Mouse (Mus musculus) limb, embryonic 11.5 days (tissue): ENCODE measurements around the gene Nppa. TPM values are rescaled to one million over a fixed set of nuclear protein-coding genes. Genes with fewer than 3 reads are reported as not detected.

Experiments
- ATAC-seq: fragments of 200-750 bp; cut with Nextera tagmentation; 2 replicates; pipeline ENCODE4 v1.8.0; 2017; ENCODE audit warnings: low read depth; ENCODE audit not compliant: insufficient number of reproducible peaks, low FRiP score, low TSS enrichment
- DNase-seq: peaks from one replicate; pipeline ENCODE4 v3.0.0-alpha.2; 2015; ENCODE audit warnings: low spot score
- H3K27ac ChIP-seq: fragments of 300-500 bp; sonication (generic); replicated peaks from 2 replicates; pipeline ENCODE4 v1.5.1; 2014; ENCODE audit warnings: low read depth, mild to moderate bottlenecking, low read length
- H3K27me3 ChIP-seq: fragments of 300-500 bp; sonication (generic); 2 replicates; pipeline ENCODE4 v1.6.1; 2014; ENCODE audit warnings: mild to moderate bottlenecking, low read length, mixed read lengths; ENCODE audit not compliant: control insufficient read depth, insufficient read depth
- H3K36me3 ChIP-seq: fragments of 300-500 bp; sonication (generic); 2 replicates; pipeline ENCODE4 v1.6.1; 2014; ENCODE audit warnings: mild to moderate bottlenecking, low read length, moderate library complexity, mixed read lengths; ENCODE audit not compliant: control insufficient read depth, insufficient read depth
- H3K4me1 ChIP-seq: fragments of 300-500 bp; sonication (generic); 2 replicates; pipeline ENCODE4 v1.6.1; 2014; ENCODE audit warnings: low read length, mixed read lengths; ENCODE audit not compliant: control insufficient read depth, insufficient read depth
- H3K4me2 ChIP-seq: fragments of 300-500 bp; sonication (generic); 2 replicates; pipeline ENCODE4 v1.6.1; 2014; ENCODE audit warnings: low read depth, mild to moderate bottlenecking, moderate library complexity; ENCODE audit not compliant: severe bottlenecking
- H3K4me3 ChIP-seq: fragments of 300-500 bp; sonication (generic); 2 replicates; pipeline ENCODE4 v1.5.1; 2014; ENCODE audit warnings: low read depth, low read length
- H3K9ac ChIP-seq: fragments of 300-500 bp; sonication (generic); 2 replicates; pipeline ENCODE4 v1.6.1; 2014; ENCODE audit warnings: mild to moderate bottlenecking, low read length
- H3K9me3 ChIP-seq: fragments of 300-500 bp; sonication (generic); 2 replicates; pipeline ENCODE4 v1.6.1; 2016; ENCODE audit warnings: low read length; ENCODE audit not compliant: control insufficient read depth
- WGBS: fragments of 180-500 bp; shearing (Covaris S2); extraction: QIAGEN DNeasy Blood & Tissue Kit; methylation state at CpG from one replicate; pipeline ENCODE4 v1.1.7; 2014; 5-methylcytosine and 5-hydroxymethylcytosine counted together
- polyA plus RNA-seq: library from polyadenylated mRNA; unstranded; fragments of >200 nt; fragmentation: Nextera tagmentation; extraction: Ambion mirVana; gene quantifications from 2 replicates; pipeline ENCODE4 v1.2.1, GENCODE M21; 2014

The Nppa gene
- polyA plus RNA-seq, 1 experiment from 2014 or later: 2.0 TPM

GRCm38 (mm10) chr4:148001013-148001789, 679 bp downstream of the Nppa start:
- Histone ChIP-seq H3K27ac (no peak overlapping the region), H3K9me3 (no peaks in the 10 kb centered on the region), H3K9ac (peak overlapping the region; percentile 12; the same call in 1 of the 2 replicates), H3K36me3 (peaks cover 4% of the 10 kb centered on the region), H3K4me2 (no peak overlapping the region), H3K4me1 (peaks cover 5% of the 10 kb centered on the region; the same call in 1 of the 2 replicates), H3K27me3 (no peaks in the 10 kb centered on the region), H3K4me3 (no peak overlapping the region)
- no peak for DNase-seq
- ATAC-seq: no peak
- 83% methylated on average over 17 of the region's 17 CpGs for WGBS

GRCm38 (mm10) chr4:148001866-148002265, 1.3 kb downstream of the Nppa start:
- no peak for ATAC-seq
- H3K9me3 ChIP-seq: no peaks in the 10 kb centered on the region
- H3K4me2 ChIP-seq: no peak overlapping the region
- peaks cover 7% of the 10 kb centered on the region for H3K36me3 ChIP-seq
- H3K4me1 ChIP-seq: peaks cover 5% of the 10 kb centered on the region; the same call in 1 of the 2 replicates
- DNase-seq: peak; percentile 32
- no peaks in the 10 kb centered on the region for H3K27me3 ChIP-seq
- H3K27ac ChIP-seq: no peak overlapping the region
- no peak overlapping the region for H3K9ac ChIP-seq
- 48% methylated on average over 8 of the region's 8 CpGs for WGBS
- H3K4me3 ChIP-seq: no peak overlapping the region

GRCm38 (mm10) chr4:148004361-148004760, 3.8 kb downstream of the Nppa start:
- no peak overlapping the region for H3K9ac ChIP-seq
- H3K27me3 ChIP-seq: no peaks in the 10 kb centered on the region
- no peak overlapping the region for H3K27ac ChIP-seq
- H3K9me3 ChIP-seq: no peaks in the 10 kb centered on the region
- no peak overlapping the region for H3K4me2 ChIP-seq
- H3K36me3 ChIP-seq: peaks cover 12% of the 10 kb centered on the region
- no peak overlapping the region for H3K4me3 ChIP-seq
- H3K4me1 ChIP-seq: peaks cover 5% of the 10 kb centered on the region; the same call in 1 of the 2 replicates
- ATAC-seq: no peak
- peak; percentile 25 for DNase-seq
- WGBS: 51% methylated on average over 7 of the region's 7 CpGs

DNA sequence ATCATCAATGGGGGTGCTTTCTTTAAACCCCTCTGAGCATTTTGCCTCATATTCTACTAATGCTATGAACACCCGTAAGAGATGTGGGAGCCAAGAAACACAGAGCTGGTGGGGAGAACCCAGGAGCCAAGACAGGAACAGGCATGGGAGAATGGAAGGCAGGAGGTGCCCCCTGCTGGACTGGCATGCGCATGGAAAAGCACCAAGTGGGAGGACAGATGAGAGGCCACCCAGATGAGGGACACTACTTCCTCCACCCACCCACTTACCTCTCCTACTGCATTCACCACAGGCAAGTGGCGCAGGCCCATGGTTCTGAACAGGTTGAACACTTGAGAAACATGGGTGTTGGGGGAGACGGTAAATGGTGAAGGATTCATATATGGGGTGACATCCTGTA, 7.9 kb downstream of the Nppa start:
- DNase-seq (peak; percentile 42), ATAC-seq (no peak)
- Histone ChIP-seq H3K9ac (no peak overlapping the region), H3K4me2 (no peak overlapping the region), H3K4me3 (no peak overlapping the region), H3K9me3 (no peaks in the 10 kb centered on the region), H3K27me3 (no peaks in the 10 kb centered on the region), H3K36me3 (peaks cover 35% of the 10 kb centered on the region), H3K27ac (no peak overlapping the region), H3K4me1 (peaks cover 5% of the 10 kb centered on the region; the same call in 1 of the 2 replicates)
- 86% methylated on average over 4 of the region's 4 CpGs for WGBS

- Histone ChIP-seq H3K4me1 (peaks cover 3% of the 10 kb centered on the region; the same call in 1 of the 2 replicates), H3K36me3 (peaks cover 40% of the 10 kb centered on the region), H3K27me3 (no peaks in the 10 kb centered on the region), H3K4me3 (no peak overlapping the region), H3K4me2 (no peak overlapping the region), H3K9ac (no peak overlapping the region), H3K9me3 (no peaks in the 10 kb centered on the region), H3K27ac (no peak overlapping the region)
- ATAC-seq: no peak
- WGBS: 92% methylated on average over 2 of the region's 2 CpGs
- no peak for DNase-seq
These were observed 9.1 kb downstream of the Nppa start for GRCm38 (mm10) chr4:148009641-148010040.

- H3K9ac ChIP-seq: no peak overlapping the region
- H3K9me3 ChIP-seq: no peaks in the 10 kb centered on the region
- no peaks in the 10 kb centered on the region for H3K27me3 ChIP-seq
- ATAC-seq (no peak), DNase-seq (no peak)
- no peak overlapping the region for H3K4me3 ChIP-seq
- no peak overlapping the region for H3K27ac ChIP-seq
- peaks cover 45% of the 10 kb centered on the region for H3K36me3 ChIP-seq
- no peaks in the 10 kb centered on the region for H3K4me1 ChIP-seq
- WGBS: 84% methylated on average over 3 of the region's 3 CpGs
- no peak overlapping the region for H3K4me2 ChIP-seq
These were observed 10.8 kb downstream of the Nppa start for GRCm38 (mm10) chr4:148011332-148011731.

GRCm38 (mm10) chr4:148012216-148012615, 11.7 kb downstream of the Nppa start:
- H3K9ac ChIP-seq: no peak overlapping the region
- no peaks in the 10 kb centered on the region for H3K4me1 ChIP-seq
- no peak for DNase-seq
- WGBS: 88% methylated on average over 4 of the region's 4 CpGs
- H3K4me2 ChIP-seq: no peak overlapping the region
- H3K27ac ChIP-seq: no peak overlapping the region
- ATAC-seq: no peak
- H3K9me3 ChIP-seq: no peaks in the 10 kb centered on the region
- H3K36me3 ChIP-seq: peaks cover 42% of the 10 kb centered on the region
- no peaks in the 10 kb centered on the region for H3K27me3 ChIP-seq
- H3K4me3 ChIP-seq: no peak overlapping the region

GRCm38 (mm10) chr4:148015418-148015817, 14.9 kb downstream of the Nppa start:
- H3K4me3 ChIP-seq: no peak overlapping the region
- no peak overlapping the region for H3K4me2 ChIP-seq
- H3K27me3 ChIP-seq: no peaks in the 10 kb centered on the region
- DNase-seq: peak; percentile 25
- WGBS: 85% methylated on average over 10 of the region's 10 CpGs
- no peaks in the 10 kb centered on the region for H3K9me3 ChIP-seq
- peaks cover 41% of the 10 kb centered on the region for H3K36me3 ChIP-seq
- H3K27ac ChIP-seq: no peak overlapping the region
- no peaks in the 10 kb centered on the region for H3K4me1 ChIP-seq
- no peak overlapping the region for H3K9ac ChIP-seq
- ATAC-seq: no peak
